Mouse (Mus musculus) T-helper 17 cell (primary cell): ENCODE data around the gene Olfr669.
"Not testable (repeated sequence)": the region's sequence is repeated elsewhere in the genome, so short reads cannot be mapped to it uniquely, and the experiment has no call there.

Experiments
- in situ Hi-C, 2 experiments: fragments of 300-600 bp; cut with MboI, MseI; formaldehyde crosslinking; loops; 1 replicate in 1 of 2; 2 replicates in 1 of 2; pipeline ENCODE4 v1.15.1; 2025; ENCODE audit warnings: high pct_unique_total_duplicates in 2 of 2

Olfr669 gene

DNA sequence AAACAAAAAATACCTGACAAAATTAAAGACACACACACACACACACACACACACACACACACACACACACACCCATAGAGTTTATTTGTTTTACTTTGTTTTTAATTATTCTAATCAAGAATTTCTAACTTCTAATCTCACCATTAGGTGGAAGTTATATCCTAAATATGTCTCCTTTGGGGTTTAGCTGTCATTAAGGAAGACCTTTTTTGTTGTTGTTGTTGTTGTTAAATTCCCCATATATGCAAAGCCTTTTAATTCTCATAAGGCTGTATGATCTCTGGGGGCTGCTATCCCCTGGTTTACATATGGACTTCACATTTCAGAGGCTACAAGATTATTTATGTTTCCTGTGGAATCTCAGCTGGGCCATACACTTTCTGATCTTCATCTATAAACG, at the start of gene Olfr669:
Olfr669 (plus strand) TSS at position 301 of the 400 bp plus-strand sequence.
- in situ Hi-C loops: no loop called here

DNA sequence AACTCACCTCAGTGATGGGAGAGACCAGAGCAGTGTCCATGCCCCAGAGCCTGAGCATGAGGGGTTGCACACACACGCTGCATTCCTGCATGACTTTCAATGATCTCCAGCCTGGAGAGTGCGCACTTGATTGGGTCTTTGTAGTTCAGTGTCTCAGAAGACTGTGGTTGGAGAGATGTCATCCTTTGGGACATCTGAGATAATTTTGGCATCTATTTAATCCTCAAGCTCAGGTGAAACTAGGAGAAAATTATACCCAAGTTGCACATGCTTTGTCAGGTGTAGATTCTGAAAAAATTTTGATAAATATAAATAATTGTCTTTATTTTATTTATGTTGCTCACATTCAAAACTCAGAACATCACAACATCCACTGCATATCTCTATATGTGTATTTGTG, 38.2 kb upstream of the Olfr669 start, which contains the start of gene Olfr666:
Olfr666 (minus strand) TSS at position 101 of the 400 bp plus-strand sequence.
- in situ Hi-C loops: no loop called here

DNA sequence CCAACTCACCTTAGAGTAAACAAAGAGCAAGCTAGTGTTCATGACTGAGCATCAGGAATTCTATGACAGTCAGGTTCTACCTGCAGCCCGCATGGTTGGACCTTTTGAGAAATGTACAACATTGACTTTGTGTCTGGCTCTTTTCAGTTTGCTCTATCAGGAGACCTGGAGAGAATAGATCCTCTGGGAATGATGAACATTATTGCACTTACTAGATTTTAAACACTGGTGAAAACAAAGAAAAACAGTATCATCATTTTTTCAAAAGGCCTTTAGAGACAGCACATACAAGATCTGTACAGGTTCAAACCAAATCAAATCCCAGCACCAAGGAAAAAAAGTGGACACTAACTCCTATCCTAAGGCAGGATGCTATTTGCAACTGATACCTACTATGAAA, 12.7 kb upstream of the Olfr669 start, which contains the start of gene Olfr667:
Olfr667 (minus strand) TSS at position 101 of the 400 bp plus-strand sequence.
- in situ Hi-C loops: no loop called here

DNA sequence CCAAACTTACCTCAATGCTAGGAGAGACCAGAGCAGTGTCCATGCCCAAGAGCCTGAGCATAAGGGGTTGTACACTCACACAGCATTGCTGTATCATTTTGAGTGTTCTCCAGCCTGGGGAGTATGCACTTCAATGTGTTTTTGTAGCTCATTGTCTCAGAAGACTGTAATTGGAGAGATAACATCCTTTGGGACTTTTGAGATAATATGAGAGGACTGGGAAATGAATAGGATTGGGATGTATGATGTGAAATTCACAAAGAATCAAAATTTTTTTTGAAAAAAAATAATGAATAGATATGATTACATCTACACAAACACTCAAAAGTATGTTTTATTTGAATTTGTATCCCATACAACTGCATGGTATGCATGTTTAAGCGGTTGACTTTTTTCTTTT, 6.1 kb upstream of the Olfr669 start, which contains the start of gene Olfr668:
Olfr668 (minus strand) TSS at position 101 of the 400 bp plus-strand sequence.
- in situ Hi-C loops: no loop called here

DNA sequence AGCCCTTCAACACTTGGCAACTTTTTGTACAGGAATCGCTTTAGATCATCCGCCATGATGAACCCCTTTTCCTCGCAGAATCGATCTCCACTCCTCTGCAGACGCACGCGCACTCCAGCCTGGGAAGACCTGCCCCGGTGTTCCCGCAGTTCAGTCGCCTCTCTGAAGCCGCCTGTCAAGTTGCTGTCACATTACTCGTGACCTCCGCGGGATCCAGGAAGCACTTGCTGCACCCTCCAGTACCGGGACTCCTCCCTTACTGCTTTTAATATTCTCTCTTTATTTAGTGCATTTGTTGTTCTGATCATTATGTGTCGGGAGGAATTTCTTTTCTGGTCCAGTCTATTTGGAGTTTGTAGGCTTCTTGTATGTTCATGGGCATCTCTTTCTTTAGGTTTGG, 16.2 kb downstream of the Olfr669 start:
- in situ Hi-C loops: not testable (repeated sequence)

DNA sequence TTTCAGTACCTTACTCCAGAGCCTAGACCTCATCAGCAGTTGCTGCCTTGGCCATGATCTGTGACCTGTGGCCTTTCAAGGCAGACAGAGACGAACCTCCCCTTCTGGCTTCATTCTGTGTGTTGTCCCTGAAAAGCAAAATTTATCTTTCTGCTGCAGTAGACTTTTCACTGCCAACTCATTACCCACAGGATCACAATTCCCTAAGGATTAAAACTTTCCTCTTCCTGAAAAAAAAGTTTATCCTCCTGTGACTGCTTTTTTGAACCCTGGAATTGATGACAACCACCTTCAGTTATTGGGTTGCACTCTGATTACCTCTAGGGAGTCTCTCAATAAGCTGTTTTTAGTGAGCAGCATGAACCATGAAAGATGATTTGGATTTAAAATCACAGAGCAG, 28.5 kb downstream of the Olfr669 start, which contains the start of gene Olfr670:
Olfr670 (minus strand) TSS at position 101 of the 400 bp plus-strand sequence.
- in situ Hi-C loops: no loop called here

DNA sequence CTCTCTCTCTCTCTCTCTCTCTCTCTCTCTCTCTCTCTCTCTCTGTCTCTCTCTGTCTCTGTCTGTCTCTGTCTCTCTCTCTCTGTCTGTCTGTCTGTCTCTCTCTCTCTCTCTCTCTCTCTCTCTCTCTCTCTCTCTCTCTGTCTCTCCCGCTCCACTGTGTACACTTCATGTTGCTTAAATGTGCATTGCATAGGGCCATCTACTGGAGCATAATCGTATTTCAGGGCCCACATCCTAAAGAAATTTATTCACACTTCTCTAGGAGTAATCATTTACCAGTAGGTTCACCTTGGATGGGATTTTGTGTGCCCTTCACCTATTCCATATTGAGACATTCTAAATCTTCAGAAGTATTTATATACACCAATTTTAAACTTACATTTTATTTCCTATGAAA, 38.5 kb downstream of the Olfr669 start:
- in situ Hi-C loops: not testable (repeated sequence)

DNA sequence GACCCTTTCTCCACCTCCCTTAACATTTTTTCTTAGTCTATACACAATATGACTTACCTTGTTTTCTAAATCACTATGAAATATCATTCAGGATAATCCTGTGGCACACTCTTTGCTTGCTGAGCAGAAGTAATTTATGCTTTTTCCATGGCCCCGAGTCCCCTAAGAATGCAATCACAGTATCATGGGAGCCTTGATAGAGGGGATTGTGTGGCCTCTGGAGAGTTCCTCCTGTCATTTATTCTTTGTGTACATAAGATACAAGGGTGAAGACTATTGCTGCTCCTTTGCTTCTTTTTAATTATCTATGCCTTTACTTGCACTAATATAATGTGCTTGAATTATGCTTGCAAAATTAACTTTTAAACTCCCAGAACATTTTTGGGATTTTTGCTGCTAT, 45.0 kb downstream of the Olfr669 start, which contains the start of gene Olfr671:
Olfr671 (minus strand) TSS at position 101 of the 400 bp plus-strand sequence.
- in situ Hi-C loops: no loop called here
